Mouse (Mus musculus) ES-CJ7 (cell line): Measurements from ENCODE around the gene Ddx19b.
"Not testable (repeated sequence)": the region's sequence is repeated elsewhere in the genome, so short reads cannot be mapped to it uniquely, and the experiment has no call there.

Experiments
- DNase-seq: peaks from one replicate; pipeline ENCODE4 v3.0.0; 2011; ENCODE audit warnings: low read depth, low spot score

Gene Ddx19b

DNA sequence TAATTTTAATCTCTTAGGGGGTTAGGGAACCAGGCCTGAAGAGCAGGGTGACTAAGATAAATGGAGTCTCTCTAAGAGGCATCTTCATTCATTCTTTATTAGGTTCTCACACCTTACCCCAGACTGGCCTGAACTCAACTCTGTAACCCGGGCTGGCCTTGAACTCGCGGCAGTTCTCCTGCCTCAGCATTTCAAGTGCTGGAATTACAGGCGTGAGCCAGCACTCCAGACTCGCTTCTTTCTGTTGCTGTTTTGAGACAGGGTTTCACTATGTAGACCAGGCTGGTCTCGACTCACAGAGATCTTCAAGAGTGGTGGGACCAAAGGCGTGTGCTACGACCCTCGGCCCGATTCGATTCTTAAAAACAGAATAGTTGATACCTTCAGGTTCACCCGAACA lies 2.7 kb upstream of the Ddx19b start:
- DNase-seq, result peak; percentile 67

DNA sequence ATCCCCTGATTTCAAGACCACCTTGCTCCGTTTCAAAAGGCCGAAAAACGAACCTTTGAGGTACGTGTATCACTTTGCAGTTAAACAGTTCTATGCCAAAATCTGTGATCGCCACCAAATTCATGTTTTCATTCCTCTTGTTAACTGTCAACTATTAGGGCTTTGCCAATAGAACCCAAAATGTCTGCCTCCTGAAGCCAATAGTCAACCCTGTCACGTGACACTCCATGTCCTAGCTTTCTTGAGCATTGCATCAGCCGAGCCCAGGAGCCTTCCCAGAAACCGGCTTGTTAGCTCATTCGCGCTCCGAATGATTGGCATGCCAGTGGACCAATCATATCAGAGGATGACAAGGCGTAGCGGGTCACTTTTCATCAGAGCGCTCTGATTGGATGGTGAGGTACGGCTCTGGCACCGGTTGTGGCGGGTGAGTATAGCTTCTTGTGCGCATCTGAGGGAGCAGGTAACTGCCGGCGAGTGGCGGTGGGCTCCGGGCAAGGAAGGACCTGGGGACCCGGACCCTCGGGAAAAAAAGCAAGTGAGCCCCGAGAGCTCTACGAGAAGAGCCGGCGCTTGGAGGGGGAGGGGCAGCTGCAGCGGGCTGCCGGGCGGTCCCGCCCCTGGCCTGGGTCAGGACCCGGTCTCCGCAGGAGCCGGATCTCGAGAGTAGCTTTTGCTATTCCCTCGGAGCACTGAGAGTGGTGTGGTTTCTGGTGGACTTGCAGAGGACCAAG lies 2.1 kb upstream of the Ddx19b start:
- peak; percentile 100 for DNase-seq

DNA sequence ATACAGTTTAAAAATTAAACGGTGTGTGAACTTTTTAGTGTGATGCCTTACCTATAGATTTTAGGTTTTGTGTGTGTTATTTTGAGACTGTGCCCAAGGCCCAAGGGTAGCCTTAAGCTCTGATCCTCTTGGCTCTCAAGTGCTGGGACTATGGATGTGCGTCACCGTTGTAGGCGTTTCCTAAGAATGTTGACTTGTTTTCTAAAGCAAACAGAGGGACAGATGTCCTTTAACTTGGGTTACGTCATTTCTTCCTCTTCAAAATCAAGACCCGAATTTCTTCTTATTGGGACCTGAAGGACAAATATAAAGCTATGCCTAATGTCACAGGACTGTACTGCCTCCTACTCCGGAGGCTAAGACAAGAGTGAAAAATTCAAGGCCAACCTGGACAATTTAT lies 1.4 kb upstream of the Ddx19b start, which contains the start of gene Aars:
TSS of gene Aars (plus strand) at position 229 of the 400 bp plus-strand sequence.
- peak; percentile 58 for DNase-seq

GRCm38 (mm10) chr8:111030045-111030444 lies 1.5 kb downstream of the Ddx19b start:
- DNase-seq, result no peak

DNA sequence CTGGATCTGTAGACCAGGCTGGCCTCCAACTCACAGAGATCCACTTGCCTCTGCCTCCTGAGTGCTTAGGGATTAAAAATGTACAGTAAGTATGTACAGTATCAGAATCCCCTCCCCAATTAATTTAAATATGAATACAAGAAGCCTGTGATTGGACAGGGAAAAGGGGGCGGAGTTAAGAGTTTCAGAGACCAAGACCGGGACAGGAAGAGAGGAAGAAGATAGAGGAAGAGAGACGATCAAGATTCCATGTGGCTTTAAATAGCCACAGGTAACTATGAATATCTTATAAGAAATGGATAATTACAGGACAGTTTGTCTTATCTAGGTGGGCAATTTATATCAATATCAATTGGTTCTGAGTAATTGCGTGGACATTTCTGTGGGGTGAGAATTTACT lies 2.0 kb downstream of the Ddx19b start:
- DNase-seq, result peak; percentile 92

DNA sequence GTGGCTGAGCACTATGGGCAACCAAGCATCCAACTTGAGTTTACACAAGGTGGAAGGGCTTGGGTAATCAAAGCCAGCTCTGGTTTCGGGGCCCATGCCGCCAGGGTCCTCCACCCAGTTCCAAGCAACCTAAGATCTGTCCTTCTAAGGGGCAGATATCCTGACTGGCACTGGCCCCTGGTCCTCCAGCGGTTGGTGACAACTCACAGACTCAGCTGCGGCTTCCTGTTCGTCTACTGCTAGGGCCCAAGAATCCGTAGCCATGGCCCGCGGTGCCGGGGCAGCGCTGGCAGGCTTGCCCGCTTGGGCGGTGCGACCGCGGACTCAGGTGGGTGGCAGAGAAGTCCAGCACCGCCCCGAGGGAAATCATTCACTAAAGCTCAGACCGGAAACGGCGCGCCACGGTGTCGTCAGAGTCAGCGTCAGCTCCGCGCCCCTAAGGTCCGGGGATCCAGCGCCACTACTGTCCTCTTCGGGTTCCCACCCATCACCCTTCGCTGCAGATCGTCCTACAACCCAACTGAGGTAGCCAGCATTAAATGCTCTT lies 4.1 kb downstream of the Ddx19b start:
- peak; percentile 86 for DNase-seq

- DNase-seq, result not testable (repeated sequence)
Observed at GRCm38 (mm10) chr8:111026609-111027008, 4.9 kb downstream of the Ddx19b start.

DNA sequence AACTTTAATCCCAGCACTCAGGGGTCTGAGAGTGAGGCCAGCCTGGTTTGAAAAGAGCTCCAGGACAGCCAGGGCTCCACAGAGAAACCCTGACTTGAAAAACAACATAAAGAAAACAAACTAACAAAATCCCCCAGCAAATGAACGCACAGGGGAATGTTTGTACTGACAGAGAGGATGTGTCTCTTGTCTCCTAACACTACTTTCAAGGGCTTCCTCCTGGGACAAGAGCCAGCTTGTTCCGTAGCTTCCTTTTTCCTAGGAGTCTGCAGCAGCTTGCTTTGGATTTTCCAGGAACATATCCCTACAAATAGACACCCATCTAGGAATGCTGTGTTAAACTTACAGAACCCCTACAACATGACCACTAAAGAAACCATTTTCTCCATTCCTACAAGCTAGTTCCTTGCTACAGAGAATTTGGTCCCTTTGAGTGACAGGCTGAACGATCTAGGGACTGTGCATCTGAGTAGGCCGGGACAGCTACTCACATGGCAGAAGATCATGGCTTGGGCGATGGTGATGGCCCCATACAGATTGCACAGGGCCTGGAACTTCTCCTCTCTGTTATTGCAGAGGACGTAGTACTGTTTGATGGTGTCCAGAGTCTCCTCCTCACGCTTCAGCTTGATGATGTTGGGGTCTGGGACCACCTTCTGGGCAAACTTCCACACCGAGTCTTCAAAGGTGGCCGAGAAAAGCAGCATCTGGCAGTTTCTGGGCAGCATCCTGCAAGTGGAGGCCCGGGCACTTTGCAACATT lies 21.1 kb downstream of the Ddx19b start:
- DNase-seq, result not testable (repeated sequence)

DNA sequence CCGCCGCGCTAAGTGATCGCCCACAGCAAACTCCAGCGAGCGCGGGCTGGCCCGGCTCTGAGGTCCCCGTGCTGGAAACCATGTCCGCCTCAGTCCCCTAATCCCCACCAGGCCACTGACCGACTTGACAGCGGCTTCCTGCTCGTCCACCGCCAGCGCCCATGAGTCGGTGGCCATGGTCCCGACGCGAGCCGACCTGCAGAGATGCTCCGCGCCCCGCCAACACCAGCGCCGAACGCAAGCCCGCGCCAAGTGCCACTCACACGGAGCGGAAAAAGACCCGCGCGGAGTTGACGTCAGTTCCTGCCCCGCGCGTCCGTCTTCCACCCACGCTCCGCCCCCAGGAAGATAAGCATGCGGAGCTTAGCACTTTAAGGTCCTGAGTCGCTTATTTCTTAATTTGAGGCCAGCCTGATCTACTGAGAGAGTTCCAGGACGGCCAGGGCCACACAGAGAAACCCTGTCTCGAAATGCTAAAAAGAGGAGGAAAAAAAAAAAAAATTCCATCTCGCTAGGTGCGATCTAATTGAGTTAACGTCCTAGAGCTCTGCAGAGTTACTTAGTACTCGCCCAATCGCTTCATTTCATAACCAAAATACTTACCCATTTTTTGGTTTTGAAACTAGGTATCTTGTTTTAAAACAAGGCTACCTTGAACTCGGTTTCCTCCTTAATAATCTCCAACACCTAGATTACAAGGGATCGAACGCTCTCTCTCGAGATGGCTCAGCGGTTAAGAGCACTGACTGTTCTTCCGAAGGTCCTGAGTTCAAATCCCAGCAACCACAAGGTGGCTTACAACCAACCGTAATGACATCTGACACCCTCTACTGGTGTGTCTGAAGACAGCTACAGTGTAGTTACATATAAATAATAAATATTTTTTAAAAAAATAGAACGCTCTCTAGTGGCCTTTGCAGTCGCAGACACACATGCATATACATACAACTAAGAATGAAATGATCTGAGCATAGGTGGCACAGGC lies 33.7 kb downstream of the Ddx19b start, which contains the start of gene Ddx19a:
TSS of gene Ddx19a (minus strand) at position 254 of the 985 bp plus-strand sequence.
- DNase-seq, result peak; percentile 93

GRCm38 (mm10) chr8:110996641-110997430 lies 34.7 kb downstream of the Ddx19b start:
- DNase-seq, result peak; percentile 41

DNA sequence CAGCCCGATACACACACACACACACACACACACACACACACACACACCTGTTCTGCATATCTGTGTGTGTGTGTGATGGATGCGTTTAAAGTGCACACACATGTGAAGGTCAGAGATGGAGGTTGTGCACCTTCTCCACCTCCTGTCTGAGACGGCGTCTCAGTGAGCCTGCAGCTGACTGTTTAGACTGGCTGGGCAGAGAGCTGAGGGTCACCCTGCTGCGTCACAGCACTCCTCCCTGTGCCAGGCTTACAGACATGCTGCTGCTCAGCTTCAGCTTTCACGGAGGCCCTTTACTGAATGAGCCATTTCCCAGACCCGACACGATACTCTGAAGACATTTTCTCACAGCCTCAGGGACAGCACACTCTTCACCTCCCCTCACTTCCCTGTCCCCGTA lies 41.5 kb downstream of the Ddx19b start:
- no peak for DNase-seq

- no peak for DNase-seq
Observed at GRCm38 (mm10) chr8:110987805-110988744, 43.5 kb downstream of the Ddx19b start.

DNA sequence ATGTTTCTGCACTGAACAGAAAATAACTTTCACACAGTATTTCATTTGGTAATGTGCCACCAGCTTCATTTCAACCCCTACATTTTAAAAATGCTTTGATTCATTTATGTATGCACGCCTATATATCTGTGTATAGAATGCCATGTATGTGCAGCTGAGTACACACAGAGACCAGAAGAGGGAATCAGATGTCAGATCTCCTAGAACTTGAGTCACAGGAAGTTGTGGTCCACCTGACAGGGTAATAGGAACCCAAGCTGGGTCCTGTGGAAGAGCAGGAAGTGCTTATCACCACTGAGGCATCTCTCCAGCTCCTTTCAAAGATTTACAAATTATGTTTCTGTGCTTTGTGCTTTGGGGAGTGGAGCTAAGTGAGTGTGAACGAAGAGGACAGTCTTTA lies 50.2 kb downstream of the Ddx19b start:
- no peak for DNase-seq

DNA sequence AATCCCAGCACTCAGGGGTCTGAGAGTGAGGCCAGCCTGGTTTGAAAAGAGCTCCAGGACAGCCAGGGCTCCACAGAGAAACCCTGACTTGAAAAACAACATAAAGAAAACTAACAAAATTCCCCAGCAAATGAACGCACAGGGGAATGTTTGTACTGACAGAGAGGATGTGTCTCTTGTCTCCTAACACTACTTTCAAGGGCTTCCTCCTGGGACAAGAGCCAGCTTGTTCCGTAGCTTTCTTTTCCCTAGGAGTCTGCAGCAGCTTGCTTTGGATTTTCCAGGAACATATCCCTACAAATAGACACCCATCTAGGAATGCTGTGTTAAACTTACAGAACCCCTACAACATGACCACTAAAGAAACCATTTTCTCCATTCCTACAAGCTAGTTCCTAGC lies 53.6 kb downstream of the Ddx19b start:
- not testable (repeated sequence) for DNase-seq

DNA sequence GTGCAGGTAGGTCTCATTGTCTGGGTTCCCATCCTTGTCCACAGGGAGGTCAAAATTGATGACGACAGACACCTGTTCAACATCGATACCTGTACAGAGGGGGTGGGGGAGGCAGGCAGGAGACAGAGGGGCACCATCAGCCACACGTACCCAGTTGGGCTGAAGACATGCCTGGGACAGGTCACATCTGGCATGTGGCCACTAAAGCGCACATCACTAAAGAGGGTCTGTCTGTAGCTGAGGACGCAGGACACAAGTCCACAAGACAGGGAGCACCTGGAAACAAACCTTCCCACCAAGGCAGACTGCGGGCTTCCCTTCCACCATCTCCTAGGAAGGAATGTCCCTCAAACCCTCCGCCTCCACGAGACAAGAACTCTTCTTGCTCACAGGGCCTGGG lies 55.0 kb downstream of the Ddx19b start:
- not testable (repeated sequence) for DNase-seq

GRCm38 (mm10) chr8:110969910-110970770 lies 61.4 kb downstream of the Ddx19b start:
- peak; percentile 99 for DNase-seq

DNA sequence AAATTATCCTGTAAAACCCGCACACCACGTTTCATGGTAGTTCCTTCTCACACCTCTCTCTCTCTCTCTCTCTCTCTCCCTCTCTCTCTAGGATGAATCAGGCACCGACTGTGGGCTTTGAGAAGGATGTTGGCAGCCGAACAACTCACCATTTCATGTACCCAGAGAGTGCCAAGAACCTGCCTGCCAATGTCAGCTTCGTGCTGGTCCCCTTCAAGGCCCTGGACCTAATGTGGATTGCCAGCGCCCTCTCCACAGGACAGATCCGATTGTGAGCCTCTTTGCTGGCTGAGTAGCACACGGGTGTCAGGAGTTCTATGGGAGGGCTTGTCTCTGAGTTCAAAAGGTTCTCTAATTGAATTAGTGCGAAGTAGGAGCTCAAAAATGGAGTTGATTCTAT lies 64.2 kb downstream of the Ddx19b start:
- DNase-seq, result no peak

DNA sequence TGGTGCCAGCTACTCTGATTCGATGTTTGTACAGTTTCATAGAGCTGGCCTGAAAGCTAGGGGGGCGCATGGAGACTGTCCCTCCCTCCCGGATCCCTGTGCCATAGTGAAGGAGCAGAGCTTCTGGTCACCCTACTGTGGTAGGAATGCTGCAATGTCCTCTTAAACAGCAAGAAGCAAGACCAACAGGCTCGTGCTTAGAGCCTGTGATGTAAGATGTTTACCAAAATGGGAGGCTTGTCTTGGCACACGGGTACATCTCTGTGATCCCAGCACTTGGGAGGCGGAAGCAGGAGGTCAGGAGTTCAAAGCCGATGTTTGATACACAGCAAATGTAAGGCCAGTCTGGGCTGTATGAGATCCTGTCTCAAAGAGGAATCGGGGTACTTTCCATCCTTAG lies 65.0 kb downstream of the Ddx19b start:
- no peak for DNase-seq
